Mouse (Mus musculus) ES-E14 (cell line): ENCODE data around the gene Evi5.

Experiments
- CHD2 ChIP-seq: IDR thresholded peaks from 2 replicates; pipeline ENCODE4 v1.6.1; 2014; ENCODE audit warnings: mild to moderate bottlenecking, low read depth, low read length, inconsistent platforms
- HCFC1 ChIP-seq: IDR thresholded peaks from 2 replicates; pipeline ENCODE4 v1.6.1; 2012; ENCODE audit warnings: low read length, inconsistent platforms, borderline replicate concordance; ENCODE audit not compliant: insufficient read depth
- MAFK ChIP-seq: IDR thresholded peaks from 2 replicates; pipeline ENCODE4 v1.6.1; 2014; ENCODE audit warnings: mild to moderate bottlenecking, low read depth, low read length, inconsistent platforms; ENCODE audit not compliant: insufficient read depth
- ZC3H11A ChIP-seq: IDR thresholded peaks from 2 replicates; pipeline ENCODE4 v1.6.1; 2012; ENCODE audit warnings: low read depth, mild to moderate bottlenecking, inconsistent platforms, low read length, borderline replicate concordance
- ZNF384 ChIP-seq: IDR thresholded peaks from 2 replicates; pipeline ENCODE4 v1.6.1; 2012; ENCODE audit warnings: low read depth, low read length, inconsistent platforms

DNA sequence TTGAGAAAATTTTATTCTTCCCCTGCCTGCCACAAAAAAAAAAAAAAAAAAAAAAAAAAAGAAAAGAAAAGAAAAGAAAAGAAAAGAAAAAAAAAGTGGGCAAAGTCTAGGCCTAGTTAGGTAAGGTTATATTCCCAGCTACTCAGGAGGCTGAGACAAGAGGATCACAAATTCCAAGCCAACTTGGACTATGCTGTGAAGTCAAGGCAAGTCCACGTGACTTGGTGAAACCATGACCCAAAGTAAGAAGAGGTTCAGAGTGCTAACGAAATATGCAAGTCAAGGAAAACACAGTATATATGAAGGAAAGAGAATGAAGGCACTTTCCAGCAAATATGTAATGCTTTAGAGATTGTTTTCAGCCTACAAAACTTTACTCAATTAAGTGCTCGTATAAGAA lies 82.4 kb downstream of the Evi5 start:
- no peak for TF ChIP-seq CHD2
- no peak for TF ChIP-seq MAFK
- TF ChIP-seq ZNF384 = no peak
- no peak for TF ChIP-seq ZC3H11A
- TF ChIP-seq HCFC1 = no peak
